Mouse (Mus musculus) forebrain, embryonic 11.5 days (tissue): ENCODE results near the gene Gm10491. TPM values are rescaled to one million over a fixed set of nuclear protein-coding genes. Genes with fewer than 3 reads are reported as not detected.
A peak's percentile ranks its signal among the peaks of the same experiment; 100 is the strongest.

Experiments used
- ATAC-seq: fragments of 200-750 bp; cut with Nextera tagmentation; replicated peaks from 2 replicates; pipeline ENCODE4 v1.8.0; 2017; ENCODE audit warnings: moderate TSS enrichment; ENCODE audit not compliant: low FRiP score
- DNase-seq: peaks from one replicate; pipeline ENCODE4 v3.0.0-alpha.2; 2017; ENCODE audit warnings: low spot score
- H3K27ac ChIP-seq: fragments of 300-500 bp; sonication (generic); 2 replicates; pipeline ENCODE4 v1.5.1; 2014; ENCODE audit warnings: low read depth, low read length
- H3K27me3 ChIP-seq: fragments of 300-500 bp; sonication (generic); 2 replicates; pipeline ENCODE4 v1.6.1; 2014; ENCODE audit warnings: mild to moderate bottlenecking, low read length, mixed read lengths; ENCODE audit not compliant: control insufficient read depth, insufficient read depth
- H3K36me3 ChIP-seq: fragments of 300-500 bp; sonication (generic); 2 replicates; pipeline ENCODE4 v1.6.1; 2014; ENCODE audit warnings: mild to moderate bottlenecking, low read length, moderate library complexity, mixed read lengths; ENCODE audit not compliant: control insufficient read depth, insufficient read depth
- H3K4me1 ChIP-seq: fragments of 300-500 bp; sonication (generic); replicated peaks from 2 replicates; pipeline ENCODE4 v1.6.1; 2014; ENCODE audit warnings: low read length, mixed read lengths; ENCODE audit not compliant: control insufficient read depth, insufficient read depth
- H3K4me2 ChIP-seq: fragments of 300-500 bp; sonication (generic); 2 replicates; pipeline ENCODE4 v1.6.1; 2014; ENCODE audit warnings: low read depth, mild to moderate bottlenecking, low read length, moderate library complexity, mixed read lengths; ENCODE audit not compliant: severe bottlenecking
- H3K4me3 ChIP-seq: fragments of 300-500 bp; sonication (generic); 2 replicates; pipeline ENCODE4 v1.5.1; 2014; ENCODE audit warnings: low read depth, low read length
- H3K9ac ChIP-seq: fragments of 300-500 bp; sonication (generic); 2 replicates; pipeline ENCODE4 v1.6.1; 2014; ENCODE audit warnings: low read length
- H3K9me3 ChIP-seq: fragments of 300-500 bp; sonication (generic); 2 replicates; pipeline ENCODE4 v1.6.1; 2016; ENCODE audit warnings: low read length, mixed read lengths; ENCODE audit not compliant: control insufficient read depth
- WGBS: fragments of 180-500 bp; shearing (Covaris S2); extraction: QIAGEN DNeasy Blood & Tissue Kit; methylation state at CpG from one replicate; pipeline ENCODE4 v1.1.7; 2014; 5-methylcytosine and 5-hydroxymethylcytosine counted together
- polyA plus RNA-seq: library from polyadenylated mRNA; unstranded; fragments of >200 nt; fragmentation: Nextera tagmentation; extraction: Ambion mirVana; gene quantifications from 2 replicates; pipeline ENCODE4 v1.2.1, GENCODE M21; 2014

The Gm10491 gene
- polyA plus RNA-seq, result not detected in 2 replicates

- Histone ChIP-seq H3K9ac (no peak within 1 kb of the TSS), H3K4me2 (no peak within 1 kb of the TSS), H3K9me3 (no peaks in the 10 kb centered on the region), H3K27ac (no peak within 1 kb of the TSS), H3K27me3 (no peaks in the 10 kb centered on the region), H3K4me1 (no peaks in the 10 kb centered on the region), H3K4me3 (no peak within 1 kb of the TSS), H3K36me3 (no peaks in the 10 kb centered on the region)
- ATAC-seq (no peak), DNase-seq (no peak)
- 90% methylated on average over 5 of the region's 5 CpGs for WGBS
These were observed at the start of gene Gm10491 for GRCm38 (mm10) chrX:7907735-7908134. Gm10491 (minus strand) TSS chrX:7907835.

- H3K9ac ChIP-seq, result no peak overlapping the region
- H3K27me3 ChIP-seq, result no peaks in the 10 kb centered on the region
- no peak overlapping the region for H3K4me2 ChIP-seq
- 89% methylated on average over 7 of the region's 7 CpGs for WGBS
- H3K9me3 ChIP-seq, result no peaks in the 10 kb centered on the region
- no peaks in the 10 kb centered on the region for H3K36me3 ChIP-seq
- ATAC-seq (no peak), DNase-seq (no peak)
- H3K4me1 ChIP-seq, result no peaks in the 10 kb centered on the region
- H3K27ac ChIP-seq, result no peak overlapping the region
- H3K4me3 ChIP-seq, result no peak overlapping the region
These were observed 42.5 kb upstream of the Gm10491 start for GRCm38 (mm10) chrX:7950091-7950490.

GRCm38 (mm10) chrX:7947900-7948492 is 40.4 kb upstream of the Gm10491 start:
- peak; percentile 94 for DNase-seq
- WGBS, result 20% methylated on average over 38 of the region's 38 CpGs
- Histone ChIP-seq H3K27ac (0 out of 2 replicates have a peak overlapping the region, but pooled peaks have one; percentile 6), H3K9me3 (no peaks in the 10 kb centered on the region), H3K4me3 (peak overlapping the region; percentile 33), H3K4me2 (peak overlapping the region; percentile 46; the same call in 1 of the 2 replicates), H3K4me1 (no peaks in the 10 kb centered on the region), H3K36me3 (no peaks in the 10 kb centered on the region), H3K9ac (peak overlapping the region; percentile 47; the same call in 1 of the 2 replicates), H3K27me3 (no peaks in the 10 kb centered on the region)
- peak; percentile 99 for ATAC-seq

- peak within 1 kb of the TSS; percentile 42 for H3K4me3 ChIP-seq
- no peaks in the 10 kb centered on the region for H3K27me3 ChIP-seq
- H3K27ac ChIP-seq, result 0 out of 2 replicates have a peak within 1 kb of the TSS, but pooled peaks have one; percentile 6
- H3K4me2 ChIP-seq, result peak within 1 kb of the TSS; percentile 52
- DNase-seq, result no peak
- no peaks in the 10 kb centered on the region for H3K36me3 ChIP-seq
- 23% methylated on average over 35 of the region's 37 CpGs for WGBS
- no peaks in the 10 kb centered on the region for H3K9me3 ChIP-seq
- peak within 1 kb of the TSS; percentile 50 for H3K9ac ChIP-seq
- H3K4me1 ChIP-seq, result no peaks in the 10 kb centered on the region
- peak; percentile 30 for ATAC-seq
These were observed 39.7 kb upstream of the Gm10491 start, which contains the start of gene Hdac6 for GRCm38 (mm10) chrX:7947108-7947899. Hdac6 (minus strand) TSS chrX:7947889.

- WGBS, result 65% methylated on average over 8 of the region's 8 CpGs
These were observed 38.0 kb upstream of the Gm10491 start for GRCm38 (mm10) chrX:7945618-7946017.

GRCm38 (mm10) chrX:7937667-7938066 is 30.0 kb upstream of the Gm10491 start:
- Histone ChIP-seq H3K4me2 (no peak overlapping the region), H3K9me3 (no peaks in the 10 kb centered on the region), H3K4me3 (no peak overlapping the region), H3K27me3 (no peaks in the 10 kb centered on the region), H3K36me3 (no peaks in the 10 kb centered on the region; the same call in 1 of the 2 replicates), H3K9ac (no peak overlapping the region), H3K27ac (no peak overlapping the region), H3K4me1 (no peaks in the 10 kb centered on the region)
- no peak for ATAC-seq
- no peak for DNase-seq
- WGBS, result 89% methylated on average over 6 of the region's 6 CpGs

More at GRCm38 (mm10) chrX:7945618-7946017, 38.0 kb upstream of the Gm10491 start:
- no peak overlapping the region for H3K27ac ChIP-seq
- no peaks in the 10 kb centered on the region for H3K27me3 ChIP-seq
- H3K4me1 ChIP-seq, result no peaks in the 10 kb centered on the region
- H3K9ac ChIP-seq, result no peak overlapping the region
- H3K9me3 ChIP-seq, result no peaks in the 10 kb centered on the region
- no peak overlapping the region for H3K4me2 ChIP-seq
- H3K36me3 ChIP-seq, result no peaks in the 10 kb centered on the region
- DNase-seq (no peak), ATAC-seq (no peak)
- H3K4me3 ChIP-seq, result no peak overlapping the region

GRCm38 (mm10) chrX:7936874-7937273 is 29.2 kb upstream of the Gm10491 start:
- no peaks in the 10 kb centered on the region for H3K27me3 ChIP-seq
- no peaks in the 10 kb centered on the region for H3K9me3 ChIP-seq
- no peak for DNase-seq
- H3K27ac ChIP-seq, result no peak overlapping the region
- H3K4me2 ChIP-seq, result no peak overlapping the region
- no peak overlapping the region for H3K4me3 ChIP-seq
- H3K4me1 ChIP-seq, result no peaks in the 10 kb centered on the region
- no peak overlapping the region for H3K9ac ChIP-seq
- 52% methylated on average over 11 of the region's 11 CpGs for WGBS
- ATAC-seq, result no peak
- H3K36me3 ChIP-seq, result no peaks in the 10 kb centered on the region; the same call in 1 of the 2 replicates

GRCm38 (mm10) chrX:7928270-7928790 is 20.7 kb upstream of the Gm10491 start, which contains the start of gene Eras:
Eras (minus strand) TSS chrX:7928607.
- WGBS, result 18% methylated on average over 17 of the region's 19 CpGs
- H3K9ac ChIP-seq, result no peak within 1 kb of the TSS
- H3K27ac ChIP-seq, result no peak within 1 kb of the TSS
- H3K36me3 ChIP-seq, result no peaks in the 10 kb centered on the region
- H3K9me3 ChIP-seq, result no peaks in the 10 kb centered on the region
- DNase-seq (no peak), ATAC-seq (no peak)
- no peaks in the 10 kb centered on the region for H3K4me1 ChIP-seq
- H3K4me2 ChIP-seq, result 0 out of 2 replicates have a peak within 1 kb of the TSS, but pooled peaks have one; percentile 11
- peaks cover 4% of the 10 kb centered on the region; the same call in 1 of the 2 replicates for H3K27me3 ChIP-seq
- H3K4me3 ChIP-seq, result no peak within 1 kb of the TSS
